Mouse (Mus musculus) megakaryocyte-erythroid progenitor cell, adult 5 weeks (primary cell): ENCODE data around the gene Olfr58. TPM values are rescaled to one million over a fixed set of nuclear protein-coding genes. Genes with fewer than 3 reads are reported as not detected.

Experiments
- polyA plus RNA-seq: library from polyadenylated mRNA; stranded (reverse); fragments of >175 nt; gene quantifications from 2 replicates; pipeline ENCODE4 v1.2.3, GENCODE M21; 2012

Olfr58 gene
- not detected in 2 replicates for polyA plus RNA-seq

DNA sequence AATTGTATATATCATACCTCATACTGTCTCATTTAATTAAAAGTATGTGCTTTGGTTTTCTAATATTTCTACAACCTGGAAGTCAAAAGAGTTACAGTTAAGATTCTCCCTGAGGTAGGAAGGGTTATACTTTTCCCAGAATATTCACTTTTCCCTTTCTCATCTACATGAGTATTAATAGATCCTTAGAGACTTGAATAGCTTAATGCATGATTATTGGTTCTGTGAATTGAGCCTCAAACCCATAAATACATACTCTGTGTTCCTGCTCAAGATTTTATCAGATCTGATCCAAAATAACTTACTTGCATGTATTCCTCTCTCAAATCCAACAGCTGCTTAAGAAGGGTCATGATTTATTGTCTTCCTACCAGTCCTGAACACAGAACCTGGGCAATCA, at the start of gene Olfr58:
Olfr58 (plus strand) TSS at position 301 of the 400 bp plus-strand sequence.

DNA sequence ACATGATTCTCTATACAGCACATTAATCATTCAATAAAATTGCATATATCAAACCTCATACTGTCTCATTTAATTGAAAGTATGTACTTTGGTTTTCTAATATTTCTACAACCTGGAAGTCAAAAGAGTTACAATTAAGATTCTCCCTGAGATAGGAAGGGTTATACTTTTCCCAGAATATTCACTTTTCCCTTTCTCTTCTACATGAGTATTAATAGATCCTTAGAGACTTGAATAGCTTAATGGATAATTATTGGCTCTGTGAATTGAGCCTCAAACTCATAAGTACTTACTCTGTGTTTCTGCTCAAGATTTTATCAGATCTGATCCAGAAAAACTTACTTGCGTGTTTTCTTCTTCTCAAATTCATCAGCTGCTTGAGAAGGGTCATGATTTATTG, 24.5 kb downstream of the Olfr58 start, which contains the start of gene Olfr859:
Olfr859 (plus strand) TSS at position 301 of the 400 bp plus-strand sequence.

Other genes starting within 250 kb of the Olfr58 start
- gene Olfr853, start 239.2 kb upstream of the Olfr58 start, polyA plus RNA-seq = not detected in 2 replicates
- not detected in 2 replicates for gene Olfr854, start 212.9 kb upstream of the Olfr58 start, polyA plus RNA-seq
- not detected in 2 replicates for gene Olfr855, start 197.7 kb upstream of the Olfr58 start, polyA plus RNA-seq
- gene Zfp317, start 158.2 kb upstream of the Olfr58 start, polyA plus RNA-seq = 0.64 and 0.76 TPM in 2 replicates
- not detected in 2 replicates for gene Olfr857, start 70.8 kb upstream of the Olfr58 start, polyA plus RNA-seq
- gene Olfr859, start 24.6 kb downstream of the Olfr58 start, polyA plus RNA-seq = not detected in 2 replicates
- not detected in 2 replicates for gene Olfr860, start 69.5 kb downstream of the Olfr58 start, polyA plus RNA-seq
- not detected in 2 replicates for gene Olfr862, start 107.7 kb downstream of the Olfr58 start, polyA plus RNA-seq
- 0.04 TPM in 2 replicates for gene Olfr77, start 136.6 kb downstream of the Olfr58 start, polyA plus RNA-seq
- gene Olfr866, start 247.8 kb downstream of the Olfr58 start, polyA plus RNA-seq = not detected in 2 replicates